In the genomic region with DNA sequence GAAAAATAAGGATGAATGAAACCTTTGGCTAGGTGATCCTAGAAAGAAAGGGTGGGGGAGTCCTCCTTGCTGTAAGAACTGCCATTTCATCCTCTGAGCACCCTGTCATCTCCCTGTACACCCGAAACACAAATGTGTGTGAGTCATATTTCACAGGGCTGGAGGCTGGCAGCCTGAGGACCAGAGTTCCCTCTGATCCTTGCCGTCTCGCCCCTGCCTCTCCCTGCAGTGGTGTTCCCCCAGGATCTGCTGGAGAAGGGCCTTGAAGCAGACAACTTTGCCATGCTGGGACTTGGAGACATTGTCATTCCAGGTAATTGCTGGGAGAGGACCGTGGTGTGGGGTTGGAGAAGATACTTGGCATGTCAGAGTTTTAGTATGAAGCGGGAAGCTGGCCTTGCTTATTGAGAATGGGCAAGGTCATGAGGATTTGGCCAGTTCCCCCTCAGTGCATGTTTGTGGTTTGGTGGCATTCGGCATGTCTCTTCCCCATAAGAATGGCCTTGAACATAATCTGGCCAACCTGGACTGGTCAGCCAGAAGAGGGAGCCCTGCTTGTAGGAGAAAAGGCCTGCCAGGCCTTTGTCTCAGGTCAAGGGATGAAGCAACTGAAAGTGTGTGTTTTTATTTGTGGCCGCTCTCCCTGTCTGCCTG, we compare ENCODE assay signal across 9 mouse cellular contexts. TPM values are rescaled to one million over a fixed set of nuclear protein-coding genes. Genes with fewer than 3 reads are reported as not detected.
DNase-seq lines count a peak whose midpoint lies in the region; ATAC-seq lines count a peak whose summit lies in the region.
"Had no signal": no experiment of that assay in that cellular context is flagged by ENCODE, and none has a peak within 500 bp of the region (broad histone marks: within the 10 kb centered on the region; RNA-seq: fewer than 3 reads in every experiment).

No protein-coding gene starts in this region.

- no peak overlapping the region for H3K4me3 ChIP-seq in heart, embryonic 10.5 days
- H3K4me3 ChIP-seq in heart, embryonic 11.5 days (ENCODE audit: low read depth, low read length): no peak overlapping the region
- H3K4me3 ChIP-seq in forebrain, embryonic 13.5 days: no peak overlapping the region

- 78% methylated on average over 7 of the region's 7 CpGs for WGBS in heart, embryonic 10.5 days
- 72% methylated on average over 7 of the region's 7 CpGs for WGBS in heart, embryonic 11.5 days (ENCODE audit: insufficient replicate concordance)
- WGBS in forebrain, embryonic 13.5 days: 76% methylated on average over 7 of the region's 7 CpGs

- no peaks in the 10 kb centered on the region for H3K27me3 ChIP-seq in heart, embryonic 10.5 days (ENCODE audit: insufficient read depth, poor library complexity, severe bottlenecking)
- H3K27me3 ChIP-seq in heart, embryonic 11.5 days (ENCODE audit: control insufficient read depth, insufficient read depth, low read length): no peaks in the 10 kb centered on the region
- no peaks in the 10 kb centered on the region for H3K27me3 ChIP-seq in forebrain, embryonic 13.5 days

- DNase-seq in heart, embryonic 10.5 days (ENCODE audit: low spot score): no peak
- peak; percentile 90 for DNase-seq in Muller cell, postnatal 12 days (ENCODE audit: inconsistent ontology term)
- DNase-seq in lung, postnatal 10 days: peak; percentile 62
- DNase-seq in left cerebral cortex, adult 11 months (ENCODE audit: low spot score): no peak
- DNase-seq in left cerebral cortex, postnatal 36 days (ENCODE audit: low spot score in 2 of 2): no peak
- DNase-seq: heart, adult 11 months had no signal

- no peak for ATAC-seq in heart, embryonic 11.5 days (replicated peaks; ENCODE audit: insufficient number of reproducible peaks, low FRiP score, low TSS enrichment)
- no peak for ATAC-seq in forebrain, embryonic 13.5 days
- ATAC-seq in activated CD4-positive, CD25-positive, alpha-beta regulatory T cell, adult 4 months: no peak

- H3K9ac ChIP-seq in heart, embryonic 11.5 days (ENCODE audit: low read depth, low read length): no peak overlapping the region
- peak overlapping the region; percentile 10; the same call in 1 of the 2 replicates for H3K9ac ChIP-seq in forebrain, embryonic 13.5 days

- peaks cover 2% of the 10 kb centered on the region; the same call in 1 of the 2 replicates for H3K9me3 ChIP-seq in heart, embryonic 10.5 days
- peaks cover 4% of the 10 kb centered on the region; the same call in 1 of the 2 replicates for H3K9me3 ChIP-seq in heart, embryonic 11.5 days (replicated peaks; ENCODE audit: control insufficient read depth, low read length)
- no peaks in the 10 kb centered on the region; the same call in 1 of the 2 replicates for H3K9me3 ChIP-seq in forebrain, embryonic 13.5 days (replicated peaks)

- peaks cover 24% of the 10 kb centered on the region for H3K4me1 ChIP-seq in heart, embryonic 10.5 days
- peaks cover 3% of the 10 kb centered on the region; the same call in 1 of the 2 replicates for H3K4me1 ChIP-seq in heart, embryonic 11.5 days (ENCODE audit: control insufficient read depth, insufficient read depth, low read length)
- peaks cover 7% of the 10 kb centered on the region for H3K4me1 ChIP-seq in forebrain, embryonic 13.5 days

- H3K4me2 ChIP-seq in heart, embryonic 11.5 days: no peak overlapping the region
- H3K4me2 ChIP-seq in forebrain, embryonic 13.5 days: no peak overlapping the region

- peaks cover 56% of the 10 kb centered on the region for H3K36me3 ChIP-seq in heart, embryonic 10.5 days
- H3K36me3 ChIP-seq in heart, embryonic 11.5 days (ENCODE audit: control insufficient read depth, insufficient read depth, low read length): peaks cover 29% of the 10 kb centered on the region
- peaks cover 75% of the 10 kb centered on the region for H3K36me3 ChIP-seq in forebrain, embryonic 13.5 days (ENCODE audit: poor library complexity, severe bottlenecking)

- peak overlapping the region; percentile 26; the same call in 1 of the 2 replicates for H3K27ac ChIP-seq in heart, embryonic 10.5 days
- H3K27ac ChIP-seq in heart, embryonic 11.5 days (ENCODE audit: low read depth, low read length): no peak overlapping the region
- H3K27ac ChIP-seq in forebrain, embryonic 13.5 days: no peak overlapping the region

- intact Hi-C loops in left cerebral cortex, postnatal 36 days (cut with DNase I): loop anchor here (2.0 kb wide), 1 partner anchor 21 kb away; no protein-coding TSS in a partner anchor

RNA-seq across cellular contexts. Expression of gene Mcts2, which starts 4.9 kb away (rescaled TPM):
- polyA plus RNA-seq in heart, embryonic 10.5 days (2016; fragmentation: Nextera tagmentation; extraction: Ambion mirVana): 28.0 and 33.2 TPM in 2 replicates
- 22.2 and 29.2 TPM in 2 replicates for polyA plus RNA-seq in heart, embryonic 11.5 days (2014; fragmentation: Nextera tagmentation; extraction: Ambion mirVana)
- polyA plus RNA-seq in forebrain, embryonic 13.5 days (2015; fragmentation: Nextera tagmentation; extraction: Ambion mirVana): 40.0 and 42.2 TPM in 2 replicates
- polyA plus RNA-seq in activated CD4-positive, CD25-positive, alpha-beta regulatory T cell, adult 4 months (2017; shearing (Covaris generic)): 1 to 10 TPM; 2.1 to 2.5 TPM
- total RNA-seq in left cerebral cortex, postnatal 36 days (2021): 10 to 100 TPM; 17.0 to 18.9 TPM

RNA-seq across cellular contexts. Expression of gene H13, which starts 22.4 kb away (rescaled TPM):
- polyA plus RNA-seq in heart, embryonic 10.5 days (2016; fragmentation: Nextera tagmentation; extraction: Ambion mirVana): 84.1 and 103 TPM in 2 replicates
- polyA plus RNA-seq in heart, embryonic 11.5 days (2014; fragmentation: Nextera tagmentation; extraction: Ambion mirVana): 92.3 and 92.8 TPM in 2 replicates
- polyA plus RNA-seq in forebrain, embryonic 13.5 days (2015; fragmentation: Nextera tagmentation; extraction: Ambion mirVana): 131 and 142 TPM in 2 replicates
- polyA plus RNA-seq in activated CD4-positive, CD25-positive, alpha-beta regulatory T cell, adult 4 months (2017; shearing (Covaris generic)): 10 to 100 TPM; 72.7 to 82.3 TPM
- total RNA-seq in left cerebral cortex, postnatal 36 days (2021): 10 to 100 TPM; 72.2 to 75.4 TPM

RNA-seq across cellular contexts. Expression of gene Id1, which starts 44.4 kb away (rescaled TPM):
- 92.5 and 124 TPM in 2 replicates for polyA plus RNA-seq in heart, embryonic 10.5 days (2016; fragmentation: Nextera tagmentation; extraction: Ambion mirVana)
- polyA plus RNA-seq in heart, embryonic 11.5 days (2014; fragmentation: Nextera tagmentation; extraction: Ambion mirVana): 95.3 and 98.1 TPM in 2 replicates
- 25.8 and 26.1 TPM in 2 replicates for polyA plus RNA-seq in forebrain, embryonic 13.5 days (2015; fragmentation: Nextera tagmentation; extraction: Ambion mirVana)
- under 1 TPM; 0.56 to 0.97 TPM for polyA plus RNA-seq in activated CD4-positive, CD25-positive, alpha-beta regulatory T cell, adult 4 months (2017; shearing (Covaris generic))
- total RNA-seq in left cerebral cortex, postnatal 36 days (2021): 10 to 100 TPM; 22.9 to 23.9 TPM

Comparison
In these comparisons a context has a peak if more than half of its experiments do, and no peak if none do; other contexts are left out.
1. DNase-seq: peak in Muller cell, postnatal 12 days (single experiment) and lung, postnatal 10 days (single experiment); none in heart, embryonic 10.5 days (single experiment), left cerebral cortex, adult 11 months (single experiment) and left cerebral cortex, postnatal 36 days (0 of 2).
2. RNA of gene Id1, which starts 44.4 kb away (polyA plus RNA-seq): 92.5 to 124 TPM in heart, embryonic 10.5 days, 95.3 to 98.1 TPM in heart, embryonic 11.5 days and 25.8 to 26.1 TPM in forebrain, embryonic 13.5 days; 0.56 to 0.97 TPM in activated CD4-positive, CD25-positive, alpha-beta regulatory T cell, adult 4 months; every median in the first group is over 10 times any median in the second.